Mouse (Mus musculus) cerebellum, adult 18-20 months (tissue): ENCODE measurements around the gene Traf2.

ENCODE experiments used
- DNase-seq, 2 experiments: peaks; one replicate each; pipeline ENCODE4 v3.0.0; 2021

Gene Traf2

DNA sequence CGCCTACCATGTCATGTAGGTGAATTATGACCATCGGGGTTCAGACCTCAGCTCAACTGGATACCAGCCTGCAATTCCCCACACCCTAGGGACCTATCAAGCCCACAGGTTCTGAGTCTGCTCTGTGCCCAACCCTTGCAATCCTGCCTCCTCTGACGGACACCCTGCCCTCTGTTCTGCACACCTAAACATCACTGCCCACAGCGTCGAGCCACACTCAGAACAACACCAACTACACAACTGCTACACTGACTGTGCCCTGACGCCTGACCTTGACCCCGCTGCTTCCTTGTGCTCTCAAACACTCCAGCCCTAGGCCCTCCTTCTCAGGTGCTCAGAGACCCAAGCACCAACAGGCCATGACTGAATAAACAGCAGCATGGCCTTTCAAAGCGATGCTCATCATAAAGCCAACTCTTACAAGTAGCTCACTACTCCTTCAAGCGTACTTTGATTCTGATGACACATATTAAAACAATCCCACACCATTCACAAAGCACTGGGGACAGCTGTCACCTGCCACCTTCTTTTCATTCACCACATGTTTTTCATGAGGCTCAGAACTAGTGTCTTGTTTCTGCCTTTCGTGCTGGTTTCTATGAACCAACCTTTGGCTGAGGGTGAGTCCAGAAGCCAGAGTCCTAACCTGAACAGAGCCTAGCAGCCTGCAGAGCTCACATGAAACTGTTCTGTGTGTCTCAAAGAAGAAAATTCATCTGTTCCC lies 4.9 kb downstream of the Traf2 start:
- no peak for DNase-seq

DNA sequence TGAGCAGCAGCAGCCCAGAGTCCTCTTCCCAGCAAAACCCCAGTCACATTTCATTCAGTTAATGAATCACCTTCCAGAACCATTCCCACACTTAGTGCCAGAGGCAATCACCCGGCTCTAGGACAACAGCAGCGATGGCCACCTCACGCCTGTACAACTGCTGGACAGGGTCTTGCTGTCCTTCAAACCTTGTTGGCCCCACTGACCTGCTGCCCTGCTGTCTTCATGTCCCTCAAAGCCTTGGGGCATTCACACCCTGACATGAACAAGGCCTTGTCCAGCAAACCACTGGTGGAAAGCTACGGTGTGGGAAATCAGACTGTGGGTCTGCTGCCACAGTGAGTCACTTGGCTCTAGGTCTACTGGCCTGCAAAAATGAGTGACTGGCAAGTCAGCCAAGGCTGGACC lies 6.2 kb downstream of the Traf2 start:
- DNase-seq = no peak

DNA sequence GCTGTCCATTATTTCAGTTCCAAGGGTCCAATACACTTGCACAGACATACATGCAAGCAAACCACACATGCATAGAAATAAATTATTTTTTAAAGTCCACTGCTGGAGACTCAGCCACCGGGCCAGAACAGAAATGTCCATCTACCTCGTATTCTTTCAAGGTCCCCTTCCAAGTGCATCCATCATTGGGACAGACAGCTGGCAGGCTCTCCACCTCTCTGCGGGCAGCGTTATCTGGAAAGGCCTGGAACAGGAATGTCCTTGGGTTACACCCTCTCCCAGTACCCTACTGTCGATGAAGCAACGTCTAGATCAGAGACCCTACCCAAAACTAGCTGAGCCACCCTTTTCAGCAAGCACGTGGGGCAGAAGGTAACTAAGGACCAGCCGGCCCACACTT lies 10.2 kb downstream of the Traf2 start:
- DNase-seq = no peak

DNA sequence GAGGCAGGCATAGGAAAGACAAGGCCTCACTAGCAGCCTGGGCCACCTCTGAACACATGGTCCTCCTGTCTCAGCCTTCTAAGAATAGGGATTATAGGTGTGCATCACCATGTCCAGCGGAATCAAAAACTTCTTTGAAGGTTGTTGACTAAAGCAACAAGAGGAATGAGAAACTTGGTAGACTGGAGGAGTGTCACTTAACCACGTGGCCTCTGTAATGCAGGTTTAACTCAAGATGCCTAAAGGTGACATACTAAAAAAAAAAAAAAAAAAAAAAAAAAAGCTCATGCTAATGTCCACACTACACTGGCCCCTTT lies 11.9 kb downstream of the Traf2 start:
- DNase-seq = no peak

DNA sequence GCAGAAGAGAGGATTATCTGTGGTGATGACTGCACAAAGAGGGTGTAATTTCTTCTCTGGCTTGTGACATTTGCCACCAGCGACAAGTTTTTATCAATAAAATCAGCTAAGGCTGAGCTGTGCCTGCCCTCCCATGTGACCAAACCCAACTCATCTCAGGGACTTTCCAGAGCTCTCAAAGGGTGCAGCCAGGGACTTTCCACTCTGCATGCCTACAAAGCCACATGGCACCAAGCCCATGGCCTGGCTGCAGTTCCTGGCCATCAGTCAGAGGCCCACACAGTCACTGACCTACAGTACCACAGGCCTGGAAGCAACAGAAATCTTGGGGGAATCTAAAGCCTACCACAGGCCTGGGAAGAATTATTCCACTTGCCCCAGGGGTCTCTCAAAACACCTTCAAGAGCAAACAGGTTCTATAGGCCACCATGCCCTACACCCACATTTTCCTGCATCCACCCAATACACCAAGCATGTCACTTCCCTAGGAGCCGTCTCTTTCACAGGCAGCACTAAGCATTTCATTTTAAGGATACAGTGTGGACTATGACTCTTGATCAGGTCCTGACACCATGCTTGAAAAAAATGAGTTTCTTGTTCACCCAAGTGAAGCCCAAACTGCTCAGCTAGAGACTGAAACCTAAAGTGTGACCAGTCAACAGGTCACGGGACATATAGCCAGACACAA lies 12.4 kb downstream of the Traf2 start:
- peak; percentile 85 to 87 for DNase-seq

DNA sequence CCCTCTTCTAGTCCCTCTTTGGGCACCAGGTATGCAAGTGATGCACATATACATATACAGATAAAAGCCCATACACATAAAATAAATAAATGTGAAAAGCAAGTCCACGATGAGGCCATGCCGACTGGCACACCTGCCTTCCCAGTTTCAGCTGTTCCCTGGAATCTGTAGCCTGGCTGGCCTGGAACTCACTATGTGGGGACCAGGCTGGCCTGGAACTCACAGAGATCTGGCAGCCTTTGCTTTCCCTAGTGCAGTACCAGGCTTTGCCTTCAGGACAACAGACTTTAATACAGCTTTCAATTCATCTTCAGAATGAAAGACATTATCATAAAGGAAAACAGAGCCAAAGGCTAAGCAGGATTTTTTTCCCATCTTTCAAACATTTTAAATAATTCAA lies 13.0 kb downstream of the Traf2 start:
- no peak for DNase-seq

DNA sequence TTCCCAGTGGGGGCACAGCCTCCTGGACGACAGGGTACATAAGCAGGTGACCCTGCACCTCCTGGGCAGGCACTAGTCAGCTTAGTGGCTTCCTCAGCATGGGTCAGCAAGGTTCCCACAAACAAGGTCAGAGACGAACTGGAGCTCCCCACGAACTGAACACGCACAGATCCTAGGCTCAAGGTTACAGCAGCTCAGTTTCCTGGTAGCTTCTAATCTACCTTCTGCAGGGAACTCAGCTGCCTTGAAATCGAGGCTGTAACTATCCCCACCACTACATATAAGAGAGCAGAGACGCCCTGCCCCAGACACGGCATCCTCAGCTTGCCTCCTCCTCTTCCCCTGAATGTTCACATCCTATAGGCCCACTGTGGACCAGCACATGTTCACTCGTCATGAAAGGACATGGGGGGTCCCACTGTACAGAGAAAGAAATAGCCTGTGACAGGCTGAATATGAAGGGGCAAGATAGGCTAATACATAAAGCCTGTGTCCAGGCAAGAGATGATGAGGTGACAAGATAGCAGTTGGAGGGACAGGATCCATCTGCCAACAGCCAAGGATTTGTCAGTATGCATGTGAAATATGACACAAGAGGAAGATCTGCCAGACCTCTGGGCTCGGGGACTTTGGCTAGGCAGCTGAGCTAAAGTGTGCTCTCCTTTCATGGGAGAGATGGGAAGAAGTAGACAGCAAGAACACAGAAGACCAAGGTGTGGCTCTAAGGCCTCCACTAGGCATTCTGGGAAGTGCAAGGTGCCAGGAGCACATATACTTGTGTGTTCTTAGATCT lies 20.0 kb downstream of the Traf2 start:
- no peak for DNase-seq

DNA sequence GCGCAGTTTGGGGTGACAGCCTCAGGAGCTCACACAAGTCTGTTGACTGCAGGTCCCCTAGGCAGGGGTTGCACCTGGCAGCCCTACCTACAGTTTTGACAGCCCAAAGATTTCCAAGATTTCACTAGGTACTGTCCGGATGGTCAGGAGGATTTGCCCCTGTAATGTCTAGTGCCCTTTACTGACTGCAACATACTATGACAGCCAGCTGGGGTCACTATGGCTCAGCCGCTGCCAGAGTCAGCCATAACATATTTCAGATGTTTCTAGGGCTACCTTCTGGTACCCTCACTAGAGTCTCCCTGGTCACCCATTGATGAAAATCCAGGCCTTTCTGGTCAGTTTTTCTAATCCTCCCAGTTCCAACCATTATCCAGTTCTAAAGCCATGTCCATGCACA lies 36.8 kb downstream of the Traf2 start:
- no peak for DNase-seq

DNA sequence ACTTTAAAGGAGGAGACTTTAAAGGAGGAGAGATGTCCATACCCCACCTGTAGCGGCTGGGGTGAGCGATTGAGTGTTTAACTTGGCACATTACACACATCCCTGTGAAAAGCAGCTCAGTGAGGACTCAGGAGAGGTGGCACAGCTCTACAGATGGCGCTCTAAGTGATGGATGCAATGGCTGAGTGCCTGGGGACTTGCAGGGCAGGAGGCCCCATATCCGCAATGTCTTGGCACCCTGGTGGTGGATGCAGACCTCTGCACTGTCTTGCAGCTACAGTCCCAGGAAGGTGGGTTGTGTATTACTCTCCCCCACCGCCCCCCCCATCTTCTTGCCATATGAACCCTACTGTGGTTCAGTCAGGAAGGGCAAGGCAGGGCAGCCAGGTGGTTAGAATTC lies 39.8 kb downstream of the Traf2 start:
- DNase-seq = no peak

DNA sequence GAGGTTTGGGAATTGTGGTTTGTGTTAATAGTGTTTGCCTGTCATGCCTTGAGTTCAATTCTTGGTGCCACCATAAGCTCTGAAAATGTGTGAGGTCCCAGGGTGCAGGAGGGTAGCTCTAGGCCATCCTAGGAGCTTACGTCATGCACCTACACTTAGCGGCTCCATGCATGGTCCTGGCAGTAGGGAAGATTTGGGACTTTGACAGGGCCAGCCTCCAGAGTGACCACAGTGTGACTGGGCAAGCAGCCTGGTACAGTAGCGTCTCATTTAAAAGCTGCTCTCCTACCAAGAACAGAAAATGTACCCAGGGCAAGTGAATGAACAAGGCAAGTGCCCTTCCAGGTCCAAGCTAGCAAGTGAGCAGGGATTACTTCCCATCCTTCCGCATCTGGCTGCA lies 40.9 kb downstream of the Traf2 start:
- peak in 1 of 2 experiments; percentile 33 for DNase-seq

DNA sequence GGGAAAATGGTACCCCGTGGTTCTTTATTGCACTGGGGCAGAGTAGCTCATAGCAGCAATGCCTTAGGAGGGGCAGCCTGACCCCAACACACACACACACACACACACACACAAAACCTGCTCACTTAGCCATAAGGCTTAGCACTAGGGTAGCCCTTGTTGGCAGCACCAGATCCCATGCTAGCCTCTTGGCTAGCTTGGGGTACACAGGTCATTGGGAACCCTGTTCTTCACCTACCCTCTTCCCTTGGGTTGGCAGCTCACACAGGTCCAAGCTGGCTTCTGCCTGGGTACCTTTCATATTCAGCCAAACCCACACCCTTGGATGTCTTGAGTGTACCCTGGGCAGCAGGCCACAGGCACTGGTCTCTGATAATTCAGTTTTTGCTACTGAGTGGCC lies 41.7 kb downstream of the Traf2 start:
- DNase-seq = no peak

DNA sequence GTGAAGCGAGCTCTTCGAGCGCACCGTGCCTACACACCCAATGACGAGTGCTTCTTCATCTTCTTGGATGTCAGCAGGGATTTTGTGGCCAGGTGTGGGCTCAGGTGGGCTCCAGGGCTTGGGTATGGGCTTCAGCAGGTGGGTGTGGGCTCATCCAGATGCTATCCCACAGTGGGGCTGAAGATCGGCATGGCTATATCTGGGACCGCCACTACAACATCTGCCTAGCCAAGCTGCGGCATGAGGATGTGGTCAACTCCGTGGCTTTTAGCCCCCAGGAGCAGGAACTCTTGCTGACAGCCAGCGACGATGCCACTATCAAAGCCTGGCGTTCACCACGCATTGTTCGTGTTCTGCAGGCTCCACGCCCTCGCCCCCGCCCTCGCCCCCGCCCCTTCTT lies 42.2 kb downstream of the Traf2 start:
- DNase-seq = no peak

DNA sequence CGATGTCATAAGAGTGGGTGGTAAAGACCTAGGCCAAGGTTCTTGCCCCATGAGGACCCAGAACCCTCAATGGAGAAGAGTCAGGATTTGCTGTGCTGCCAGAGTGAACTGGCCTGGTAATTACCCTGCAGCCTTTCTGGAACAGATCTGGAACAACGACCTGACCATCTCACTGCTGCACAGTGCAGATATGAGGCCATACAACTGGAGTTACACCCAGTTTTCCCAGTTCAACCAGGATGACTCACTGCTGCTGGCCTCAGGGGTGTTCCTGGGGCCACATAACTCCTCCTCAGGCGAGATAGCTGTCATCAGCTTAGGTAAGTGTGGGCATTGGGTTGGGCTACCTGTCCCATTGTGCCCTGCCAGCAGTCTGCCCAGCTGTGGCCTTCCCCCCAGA lies 44.0 kb downstream of the Traf2 start:
- no peak for DNase-seq

DNA sequence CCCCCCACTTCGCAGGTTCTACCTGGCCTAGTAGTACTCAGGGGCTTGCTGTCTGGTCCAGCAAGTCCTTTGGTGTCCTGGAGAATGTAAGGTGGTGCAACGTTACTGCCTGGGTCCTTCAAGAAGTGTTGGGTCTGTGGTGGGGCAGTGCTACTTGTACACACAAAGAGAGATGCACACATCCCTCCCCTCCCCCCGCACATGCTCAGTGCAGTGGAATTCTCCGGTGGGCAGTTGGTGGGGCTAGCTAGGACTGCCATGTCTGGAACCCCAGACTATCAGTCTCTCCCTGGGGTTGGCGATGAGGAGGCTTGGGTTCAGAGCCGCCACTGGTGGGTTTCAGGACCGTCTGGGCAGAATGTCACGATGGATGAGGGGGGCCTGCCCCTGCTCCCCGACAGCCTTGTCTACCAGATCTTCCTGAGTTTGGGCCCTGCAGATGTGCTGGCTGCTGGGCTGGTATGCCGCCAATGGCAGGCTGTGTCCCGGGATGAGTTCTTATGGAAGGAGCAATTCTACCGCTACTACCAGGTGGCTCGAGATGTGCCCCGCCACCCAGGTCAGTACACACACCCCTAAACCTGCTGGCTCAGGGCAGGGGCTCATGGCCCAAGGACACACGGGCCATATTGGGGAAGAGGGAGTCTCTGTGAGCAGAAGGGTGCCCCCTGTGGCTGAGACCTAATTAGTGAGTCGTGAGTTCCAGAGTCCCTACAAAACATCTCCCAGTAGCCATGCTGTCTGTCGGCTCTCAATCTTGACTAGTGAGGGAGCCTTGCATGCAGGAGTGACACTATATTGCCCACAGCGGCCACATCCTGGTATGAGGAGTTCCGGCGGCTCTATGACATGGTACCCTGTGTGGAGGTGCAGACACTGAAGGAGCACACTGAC lies 44.9 kb downstream of the Traf2 start, which contains the start of gene C8g:
C8g (minus strand) TSS at position 127 of the 894 bp plus-strand sequence.
- DNase-seq = peak in 1 of 2 experiments; percentile 45

DNA sequence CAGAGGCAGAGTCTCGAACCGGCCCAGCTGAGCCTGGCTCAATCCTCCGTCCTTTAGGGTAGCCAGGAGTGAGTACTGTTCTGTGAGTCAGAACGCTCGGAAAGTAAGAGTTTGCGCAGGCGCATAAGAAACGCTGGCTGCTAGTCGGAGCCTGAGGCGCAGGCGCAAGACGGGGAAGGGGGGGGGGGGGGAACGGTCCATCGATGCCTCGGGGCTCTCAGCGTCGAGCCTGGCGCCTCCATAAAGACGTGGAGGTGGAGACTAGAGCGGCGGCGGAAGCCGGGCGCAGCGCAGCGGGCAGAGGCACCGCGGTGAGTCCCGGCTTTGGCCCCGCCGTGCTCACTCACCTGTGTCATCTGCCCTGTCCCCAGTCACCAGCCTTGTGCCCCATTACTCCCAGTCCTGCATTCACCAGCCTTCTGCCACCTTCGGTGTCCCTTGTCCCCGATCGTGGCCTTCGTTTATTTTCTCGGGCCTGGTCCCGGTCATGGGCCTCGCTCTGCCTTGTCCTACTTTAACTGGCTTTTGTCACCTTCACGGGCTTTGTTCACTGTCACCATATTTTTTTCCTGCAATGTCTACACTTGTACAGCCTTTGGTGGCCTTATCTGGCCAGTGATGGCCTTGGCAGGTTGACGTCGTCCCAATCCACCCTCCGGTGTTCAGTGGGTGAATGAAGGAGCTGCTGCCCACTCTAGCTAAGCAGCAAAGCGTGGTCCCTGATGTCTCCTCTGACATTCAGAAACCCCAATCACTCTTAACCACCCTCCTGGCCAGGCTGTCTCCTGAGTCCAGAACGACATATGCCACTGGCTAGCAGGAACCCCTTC lies 45.9 kb downstream of the Traf2 start, which contains the start of gene Fbxw5:
Fbxw5 (plus strand) TSS at position 175 of the 830 bp plus-strand sequence.
- peak; percentile 85 to 87 for DNase-seq

DNA sequence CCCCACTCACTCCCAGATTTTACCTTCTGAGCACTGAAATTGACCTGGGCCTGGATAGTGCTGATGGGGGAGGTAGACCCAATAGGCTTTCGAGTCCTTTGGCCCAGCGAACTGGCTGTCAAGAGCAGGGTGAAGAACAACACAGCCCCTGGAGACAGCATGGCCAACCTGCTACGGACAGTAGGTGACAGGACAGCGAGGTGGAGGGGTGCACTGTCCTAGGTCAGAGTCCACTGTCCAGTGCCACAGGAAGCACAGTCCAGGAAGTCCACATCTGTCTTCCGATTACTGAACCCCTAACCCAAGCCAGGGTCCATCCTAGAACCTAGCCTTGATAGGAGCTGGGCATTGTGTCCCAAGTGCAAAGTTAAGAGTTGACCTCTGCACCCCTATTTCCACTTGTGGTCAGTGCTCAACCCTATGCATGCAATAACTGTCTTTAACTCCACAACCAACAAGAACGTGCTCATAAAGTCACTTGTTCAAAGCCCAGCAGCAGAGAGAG lies 46.6 kb downstream of the Traf2 start:
- no peak for DNase-seq

DNA sequence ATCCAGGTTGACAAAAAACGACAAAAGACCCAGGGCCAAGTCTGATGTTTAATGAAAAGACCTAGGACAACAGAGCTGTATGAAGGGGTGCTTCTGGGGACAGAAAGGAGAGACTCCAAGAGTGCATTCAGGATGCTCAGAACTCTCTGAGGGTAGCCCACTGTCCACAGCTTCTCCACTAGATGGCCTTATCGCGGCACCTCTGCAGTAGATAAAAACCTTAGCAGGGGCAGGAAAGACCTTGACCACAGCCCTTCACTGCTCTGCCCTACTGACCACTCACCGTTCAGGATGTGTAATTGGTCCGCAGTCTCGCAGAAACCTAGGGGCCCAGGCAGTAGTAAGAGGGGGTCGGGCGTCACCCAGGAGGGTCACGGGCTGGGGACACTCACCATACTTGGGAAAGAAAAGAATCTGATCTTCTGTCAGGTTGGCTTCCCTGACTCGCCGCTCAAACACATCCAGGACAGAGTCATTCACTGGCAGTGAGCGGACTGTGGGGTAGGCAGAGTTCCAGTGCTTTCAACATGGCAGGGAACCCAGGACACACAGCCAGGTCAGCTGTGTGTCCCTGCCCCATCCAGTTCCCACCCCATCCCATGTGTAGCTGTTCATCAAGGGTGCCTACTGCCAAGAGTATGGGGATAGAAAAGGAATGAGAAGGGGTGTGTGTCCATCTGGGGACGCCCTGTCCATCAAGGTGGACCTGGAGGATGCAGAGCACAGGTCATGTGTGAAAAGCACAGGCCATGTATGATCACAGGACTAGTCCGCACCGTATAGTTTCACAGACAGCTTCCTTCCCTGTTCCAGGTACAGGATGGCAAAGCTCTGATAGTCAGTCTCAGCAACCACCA lies 47.9 kb downstream of the Traf2 start:
- DNase-seq = peak in 1 of 2 experiments; percentile 26

DNA sequence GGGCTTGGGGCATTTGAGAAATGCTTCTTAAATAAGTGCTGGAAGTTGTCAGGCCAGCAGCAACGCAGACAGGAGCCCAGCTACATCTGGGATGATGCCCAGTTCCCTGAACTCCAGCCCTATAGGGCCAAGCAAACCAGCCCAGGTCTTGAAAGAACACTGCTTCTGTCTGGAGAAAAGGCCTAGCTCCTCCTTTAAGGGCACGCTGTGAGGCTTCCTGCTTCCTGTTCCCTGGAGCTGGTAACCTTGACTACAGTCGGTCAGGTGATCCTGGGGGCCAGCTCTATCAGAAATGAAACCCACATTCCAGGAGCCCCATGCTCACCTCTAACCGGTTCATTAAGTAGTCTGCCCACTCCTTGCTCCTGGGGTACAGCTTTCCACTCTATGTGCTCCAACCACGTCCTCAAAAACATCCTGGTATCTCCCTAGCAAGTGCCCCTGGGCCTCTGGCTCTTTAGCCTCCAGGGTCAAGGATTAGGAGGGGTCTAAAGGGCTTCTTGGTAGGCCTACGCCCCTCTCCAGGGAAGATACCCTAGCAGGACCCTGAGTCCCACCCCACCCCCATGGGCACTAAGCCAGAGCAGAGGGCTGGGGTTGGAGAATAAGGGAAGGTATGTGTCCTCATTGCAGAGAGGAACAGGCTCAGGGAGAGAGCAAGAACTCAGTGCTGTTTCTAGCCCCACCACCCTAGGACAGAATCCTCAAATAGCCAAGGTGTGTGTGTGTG lies 48.7 kb downstream of the Traf2 start:
- peak in 1 of 2 experiments; percentile 22 for DNase-seq

DNA sequence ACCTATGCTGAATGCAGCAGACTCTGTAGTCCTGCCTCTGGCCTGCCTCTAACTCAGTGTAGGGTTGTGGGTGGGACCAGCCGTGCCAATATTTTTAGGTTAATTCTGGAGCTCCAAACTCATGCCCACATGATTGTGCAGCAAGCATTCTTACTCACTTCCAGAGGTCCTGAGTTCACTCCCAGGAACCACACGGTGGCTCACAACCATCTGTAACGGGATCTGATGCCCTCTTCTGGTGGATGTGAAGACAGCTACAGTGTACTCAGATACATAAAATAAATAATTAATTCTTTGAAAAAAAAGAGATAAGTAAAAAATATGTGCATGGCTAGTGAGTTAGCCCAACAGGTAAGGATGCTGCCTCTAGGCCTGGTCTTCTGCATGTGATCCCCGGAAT lies 50.3 kb downstream of the Traf2 start:
- peak; percentile 62 to 71 for DNase-seq

DNA sequence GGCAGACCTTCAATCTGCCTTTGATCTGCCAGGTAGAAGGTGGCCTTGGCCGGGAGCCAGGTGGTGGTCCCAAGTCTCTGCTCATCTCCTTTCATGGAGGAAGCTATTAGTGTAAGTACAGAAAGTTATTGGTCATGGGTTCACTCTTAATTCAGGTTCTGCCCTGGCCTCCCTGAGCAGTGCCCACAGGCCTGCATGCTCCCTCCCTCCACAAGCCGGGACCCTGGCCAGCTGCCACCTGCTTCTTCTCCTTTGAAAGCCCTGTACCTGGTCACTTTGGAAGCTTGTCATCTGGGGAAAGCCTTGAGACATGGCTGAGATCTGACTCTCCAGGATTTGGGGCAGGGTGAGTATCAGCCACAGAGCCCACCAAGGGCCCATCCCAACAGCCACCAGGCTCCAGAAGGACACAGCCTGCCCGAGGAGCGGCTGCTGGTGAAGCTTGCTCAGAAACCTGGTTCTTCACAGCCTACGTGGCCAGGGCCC lies 53.2 kb downstream of the Traf2 start, which contains the start of gene Lcn12:
Lcn12 (minus strand) TSS at position 436 of the 486 bp plus-strand sequence.
- peak; percentile 83 to 89 for DNase-seq
